In the genomic region with DNA sequence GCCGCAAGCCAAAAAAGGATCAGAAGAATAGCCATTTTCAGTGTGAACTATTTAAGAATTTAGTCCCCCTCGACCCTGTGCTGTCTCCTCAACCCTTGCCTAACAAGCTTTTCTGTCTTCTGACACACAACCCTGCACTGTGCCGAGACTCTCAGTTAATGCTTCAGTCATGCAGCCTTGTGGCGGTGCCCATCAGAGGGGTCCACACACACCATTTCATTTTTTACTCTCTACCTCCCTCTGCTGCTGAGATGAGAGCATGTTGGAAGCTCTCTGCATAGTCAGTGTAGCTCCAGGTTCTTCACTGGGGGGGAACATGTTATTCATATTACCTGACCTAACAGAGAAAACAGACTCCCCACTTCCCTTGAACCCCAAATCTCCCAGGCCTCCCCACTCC, we compare ENCODE assay signal across 8 mouse cellular contexts. TPM values are rescaled to one million over a fixed set of nuclear protein-coding genes. Genes with fewer than 3 reads are reported as not detected.
DNase-seq lines count a peak whose midpoint lies in the region; TF ChIP-seq lines count a peak whose summit lies in the region.

No protein-coding gene starts in this region.

- H3K27ac ChIP-seq in thymus, adult 2 months (ENCODE audit: control insufficient read depth, insufficient read depth, low read length): no peak overlapping the region

- TF ChIP-seq POLR2A in thymus, adult 2 months (IDR thresholded peaks at IDR 0.05; ENCODE audit: control insufficient read depth, extremely low read depth, insufficient read depth, low read length, poor library complexity): no peak

- peaks cover 18% of the 10 kb centered on the region for H3K4me1 ChIP-seq in thymus, adult 2 months (replicated peaks; ENCODE audit: control insufficient read depth, insufficient read depth, low read length)

- H3K4me3 ChIP-seq in thymus, adult 2 months (ENCODE audit: control insufficient read depth, insufficient read depth, low read length): no peak overlapping the region

- no peak for TF ChIP-seq CTCF in thymus, adult 2 months (IDR thresholded peaks at IDR 0.05; ENCODE audit: borderline replicate concordance, control insufficient read depth, extremely low read depth, insufficient read depth, low read length, poor library complexity)

- no peaks in the 10 kb centered on the region for H3K27me3 ChIP-seq in thymus, adult 2 months (ENCODE audit: control insufficient read depth, insufficient read depth, low read length)

- DNase-seq in heart, adult 11 months: peak; percentile 66
- DNase-seq in heart, postnatal 4 days: no peak
- peak; percentile 56 for DNase-seq in thymus, adult 2 months
- no peak for DNase-seq in thymus, adult 18-20 months
- peak; percentile 27 for DNase-seq in kidney, postnatal 14 days
- peak; percentile 47 to 76 for DNase-seq in thymus, postnatal 10 days (ENCODE audit: low spot score in 2 of 2)
- DNase-seq in c-Kit-positive CD71-positive TER-119-positive erythroid progenitor cells, embryonic 14.5 days (ENCODE audit: low spot score): no peak
- DNase-seq in layer of hippocampus, adult 8-10 months (ENCODE audit: low spot score in 2 of 2): no peak

- 69% methylated on average over 4 of the region's 4 CpGs for WGBS in thymus, adult 2 months

- no peaks in the 10 kb centered on the region for H3K36me3 ChIP-seq in thymus, adult 2 months (ENCODE audit: control insufficient read depth, insufficient read depth, low read length)

RNA-seq across cellular contexts. Expression of gene Lrrc8c, which starts 27.8 kb away (rescaled TPM):
- total RNA-seq in heart, postnatal 4 days (2021): 10 to 100 TPM; 46.3 to 51.6 TPM
- 69.4 and 78.0 TPM in 2 replicates for polyA plus RNA-seq in thymus, adult 2 months (2012; rRNA removed)
- 10 to 100 TPM; 27.1 to 31.0 (median 29.0) TPM for total RNA-seq in layer of hippocampus, adult 8-10 months (2022)

Comparison
In these comparisons a context has a peak if more than half of its experiments do, and no peak if none do; other contexts are left out.
1. DNase-seq: peak in heart, adult 11 months (single experiment), thymus, adult 2 months (single experiment), kidney, postnatal 14 days (single experiment) and thymus, postnatal 10 days (2 of 2); none in heart, postnatal 4 days (single experiment), thymus, adult 18-20 months (0 of 2), c-Kit-positive CD71-positive TER-119-positive erythroid progenitor cells, embryonic 14.5 days (single experiment) and layer of hippocampus, adult 8-10 months (0 of 2).